In genomic region chr11:106273811-106274210, GRCm38 (mm10) we compare ENCODE assay signal across 13 mouse cellular contexts. TPM values are rescaled to one million over a fixed set of nuclear protein-coding genes. Genes with fewer than 3 reads are reported as not detected.
A peak's percentile ranks its signal among the peaks of the same experiment; 100 is the strongest.
DNase-seq lines count a peak whose midpoint lies in the region; ATAC-seq lines count a peak whose summit lies in the region.
"Had no signal": no experiment of that assay in that cellular context is flagged by ENCODE, and none has a peak within 500 bp of the region (broad histone marks: within the 10 kb centered on the region; RNA-seq: fewer than 3 reads in every experiment).

No protein-coding gene starts in this region.

- peak; percentile 90 for DNase-seq in heart, adult 11 months
- no peak for DNase-seq in heart, postnatal 36 days
- no peak for DNase-seq in neural tube, embryonic 10.5 days (ENCODE audit: extremely low spot score, low spot score)
- no peak for DNase-seq in layer of hippocampus, adult 18-20 months (ENCODE audit: low spot score in 2 of 2)
- DNase-seq: adrenal gland, adult 8-10 months; embryo, embryonic 11 days; kidney, adult 9 months; thymus, postnatal 36 days had no signal

- WGBS in neural tube, embryonic 12.5 days = 95% methylated on average over 6 of the region's 6 CpGs
- 74% methylated on average over 6 of the region's 6 CpGs for WGBS in liver, embryonic 12.5 days (ENCODE audit: insufficient replicate concordance)
- WGBS in stomach, embryonic 15.5 days = 96% methylated on average over 6 of the region's 6 CpGs

- H3K4me2 ChIP-seq in neural tube, embryonic 12.5 days (replicated peaks) = peak overlapping the region; percentile 85; the same call in 1 of the 2 replicates
- H3K4me2 ChIP-seq in liver, embryonic 12.5 days = peak overlapping the region; percentile 85
- H3K4me2 ChIP-seq in stomach, embryonic 15.5 days = peak overlapping the region; percentile 78

- H3K9ac ChIP-seq in neural tube, embryonic 12.5 days = no peak overlapping the region
- peak overlapping the region; percentile 73 for H3K9ac ChIP-seq in liver, embryonic 12.5 days
- no peak overlapping the region for H3K9ac ChIP-seq in stomach, embryonic 15.5 days

- H3K27me3 ChIP-seq in neural tube, embryonic 12.5 days (replicated peaks) = 0 out of 2 replicates have a peak, but pooled peaks cover 2% of the 10 kb centered on the region
- H3K27me3 ChIP-seq in liver, embryonic 12.5 days (replicated peaks) = peaks cover 9% of the 10 kb centered on the region
- H3K27me3 ChIP-seq in stomach, embryonic 15.5 days (replicated peaks) = no peaks in the 10 kb centered on the region

- H3K36me3 ChIP-seq in neural tube, embryonic 12.5 days = no peaks in the 10 kb centered on the region
- 0 out of 2 replicates have a peak, but pooled peaks cover 4% of the 10 kb centered on the region for H3K36me3 ChIP-seq in liver, embryonic 12.5 days
- 0 out of 2 replicates have a peak, but pooled peaks cover 4% of the 10 kb centered on the region for H3K36me3 ChIP-seq in stomach, embryonic 15.5 days

- no peaks in the 10 kb centered on the region for H3K9me3 ChIP-seq in neural tube, embryonic 12.5 days
- no peaks in the 10 kb centered on the region for H3K9me3 ChIP-seq in liver, embryonic 12.5 days (replicated peaks)
- H3K9me3 ChIP-seq in stomach, embryonic 15.5 days = no peaks in the 10 kb centered on the region

- H3K4me3 ChIP-seq in neural tube, embryonic 12.5 days = no peak overlapping the region
- H3K4me3 ChIP-seq in liver, embryonic 12.5 days = peak overlapping the region; percentile 95
- peak overlapping the region; percentile 83 for H3K4me3 ChIP-seq in stomach, embryonic 15.5 days (replicated peaks)

- no peak for ATAC-seq in neural tube, embryonic 12.5 days (ENCODE audit: low FRiP score, low read depth)
- ATAC-seq in liver, embryonic 12.5 days = no peak
- ATAC-seq in stomach, embryonic 15.5 days (ENCODE audit: insufficient read depth, low FRiP score, low read depth) = no peak
- ATAC-seq in activated CD4-positive, CD25-positive, alpha-beta regulatory T cell, adult 4 months = no peak

- H3K4me1 ChIP-seq in neural tube, embryonic 12.5 days = peaks cover 26% of the 10 kb centered on the region
- H3K4me1 ChIP-seq in liver, embryonic 12.5 days = peaks cover 56% of the 10 kb centered on the region
- H3K4me1 ChIP-seq in stomach, embryonic 15.5 days = peaks cover 46% of the 10 kb centered on the region

- intact Hi-C loops in heart, postnatal 36 days (cut with DNase I) = loop anchor here (2.0 to 10.0 kb wide), 2 partner anchors 57 to 341 kb away; partner anchors contain the start of genes Ccdc47, Ddx42 and Tex2

- H3K27ac ChIP-seq in neural tube, embryonic 12.5 days = no peak overlapping the region
- peak overlapping the region; percentile 87; the same call in 1 of the 2 replicates for H3K27ac ChIP-seq in liver, embryonic 12.5 days
- peak overlapping the region; percentile 94 for H3K27ac ChIP-seq in stomach, embryonic 15.5 days

RNA-seq across cellular contexts. Expression of gene Smarcd2, which starts 1.0 kb away (rescaled TPM):
- total RNA-seq in heart, postnatal 36 days (2021) = 10 to 100 TPM; 19.1 to 19.9 TPM
- 38.4 and 40.7 TPM in 2 replicates for polyA plus RNA-seq in neural tube, embryonic 12.5 days (2016; fragmentation: Nextera tagmentation; extraction: Ambion mirVana)
- 52.4 and 55.2 TPM in 2 replicates for polyA plus RNA-seq in liver, embryonic 12.5 days (2016; fragmentation: Nextera tagmentation; extraction: Ambion mirVana)
- polyA plus RNA-seq in stomach, embryonic 15.5 days (2015; fragmentation: Nextera tagmentation; extraction: Ambion mirVana) = 70.2 and 78.3 TPM in 2 replicates
- 10 to 100 TPM; 23.9 to 26.3 TPM for total RNA-seq in layer of hippocampus, adult 18-20 months (2021)
- 10 to 100 TPM; 17.6 to 23.2 TPM for polyA plus RNA-seq in activated CD4-positive, CD25-positive, alpha-beta regulatory T cell, adult 4 months (2017; shearing (Covaris generic))

RNA-seq across cellular contexts. Expression of gene Tcam1, which starts 2.7 kb away (rescaled TPM):
- total RNA-seq in heart, postnatal 36 days (2021) = not detected
- 0.10 and 0.19 TPM in 2 replicates for polyA plus RNA-seq in neural tube, embryonic 12.5 days (2016; fragmentation: Nextera tagmentation; extraction: Ambion mirVana)
- 0.57 and 0.83 TPM in 2 replicates for polyA plus RNA-seq in liver, embryonic 12.5 days (2016; fragmentation: Nextera tagmentation; extraction: Ambion mirVana)
- 0.27 and 0.28 TPM in 2 replicates for polyA plus RNA-seq in stomach, embryonic 15.5 days (2015; fragmentation: Nextera tagmentation; extraction: Ambion mirVana)
- total RNA-seq in layer of hippocampus, adult 18-20 months (2021) = under 1 TPM; 0.13 to 0.15 TPM
- polyA plus RNA-seq in activated CD4-positive, CD25-positive, alpha-beta regulatory T cell, adult 4 months (2017; shearing (Covaris generic)) = under 1 TPM; 0.12 to 0.43 TPM

RNA-seq across cellular contexts. Expression of gene Psmc5, which starts 17.9 kb away (rescaled TPM):
- total RNA-seq in heart, postnatal 36 days (2021) = 100 to 1,000 TPM; 102 to 105 TPM
- polyA plus RNA-seq in neural tube, embryonic 12.5 days (2016; fragmentation: Nextera tagmentation; extraction: Ambion mirVana) = 358 and 381 TPM in 2 replicates
- 219 and 221 TPM in 2 replicates for polyA plus RNA-seq in liver, embryonic 12.5 days (2016; fragmentation: Nextera tagmentation; extraction: Ambion mirVana)
- polyA plus RNA-seq in stomach, embryonic 15.5 days (2015; fragmentation: Nextera tagmentation; extraction: Ambion mirVana) = 242 and 266 TPM in 2 replicates
- total RNA-seq in layer of hippocampus, adult 18-20 months (2021) = 100 to 1,000 TPM; 189 to 196 TPM
- polyA plus RNA-seq in activated CD4-positive, CD25-positive, alpha-beta regulatory T cell, adult 4 months (2017; shearing (Covaris generic)) = 100 to 1,000 TPM; 140 to 180 TPM

RNA-seq across cellular contexts. Expression of gene Ftsj3, which starts 17.9 kb away (rescaled TPM):
- 10 to 100 TPM; 21.1 to 23.0 TPM for total RNA-seq in heart, postnatal 36 days (2021)
- polyA plus RNA-seq in neural tube, embryonic 12.5 days (2016; fragmentation: Nextera tagmentation; extraction: Ambion mirVana) = 52.3 TPM in 2 replicates
- 80.9 and 83.5 TPM in 2 replicates for polyA plus RNA-seq in liver, embryonic 12.5 days (2016; fragmentation: Nextera tagmentation; extraction: Ambion mirVana)
- polyA plus RNA-seq in stomach, embryonic 15.5 days (2015; fragmentation: Nextera tagmentation; extraction: Ambion mirVana) = 49.7 and 56.5 TPM in 2 replicates
- total RNA-seq in layer of hippocampus, adult 18-20 months (2021) = 10 to 100 TPM; 26.2 to 31.1 TPM
- polyA plus RNA-seq in activated CD4-positive, CD25-positive, alpha-beta regulatory T cell, adult 4 months (2017; shearing (Covaris generic)) = 10 to 100 TPM; 43.4 to 53.4 TPM

RNA-seq across cellular contexts. Expression of gene Gh, which starts 27.9 kb away (rescaled TPM):
- total RNA-seq in heart, postnatal 36 days (2021) = not detected
- not detected in 2 replicates for polyA plus RNA-seq in neural tube, embryonic 12.5 days (2016; fragmentation: Nextera tagmentation; extraction: Ambion mirVana)
- polyA plus RNA-seq in liver, embryonic 12.5 days (2016; fragmentation: Nextera tagmentation; extraction: Ambion mirVana) = not detected in 2 replicates
- polyA plus RNA-seq in stomach, embryonic 15.5 days (2015; fragmentation: Nextera tagmentation; extraction: Ambion mirVana) = not detected in 2 replicates
- not detected for total RNA-seq in layer of hippocampus, adult 18-20 months (2021)
- not detected for polyA plus RNA-seq in activated CD4-positive, CD25-positive, alpha-beta regulatory T cell, adult 4 months (2017; shearing (Covaris generic))
- total RNA-seq: adrenal gland, adult 8-10 months had no signal
- polyA plus RNA-seq: neural tube, embryonic 11.5 days had no signal
